Mouse (Mus musculus) liver, embryonic 14.5 days (tissue): ENCODE measurements around the gene A630089N07Rik.

ENCODE experiments used
- CTCF ChIP-seq: IDR thresholded peaks from 2 replicates; pipeline ENCODE4 v1.5.1; 2016; ENCODE audit warnings: antibody characterized with exemption, low read depth, control low read depth
- EP300 ChIP-seq: IDR thresholded peaks from 2 replicates; pipeline ENCODE4 v1.6.1; 2016; ENCODE audit warnings: antibody characterized with exemption, low read depth

DNA sequence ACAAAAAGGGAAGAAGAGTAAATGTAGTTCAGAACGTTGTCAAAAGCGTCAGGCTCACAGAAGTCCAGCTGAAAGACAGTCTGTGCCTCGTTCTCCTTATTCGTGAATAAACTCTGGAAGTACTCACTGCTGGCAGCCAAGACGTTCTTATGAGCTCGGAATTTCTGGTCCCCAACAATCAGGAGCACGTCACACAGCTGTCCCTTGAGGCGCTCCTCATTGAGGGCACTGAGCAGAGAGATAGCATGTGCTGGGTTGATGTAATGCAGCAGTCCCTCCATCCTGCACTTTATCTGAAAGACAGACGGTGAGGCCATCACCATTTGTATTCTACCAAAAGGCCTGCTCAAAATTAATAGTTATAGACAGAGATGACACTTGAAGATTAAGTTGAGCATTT, 129.4 kb downstream of the A630089N07Rik start:
- TF ChIP-seq CTCF (no peak), EP300 (peak; percentile 50)
